Mouse (Mus musculus) brain, embryonic 14.5 days (tissue): ENCODE measurements around the gene Ndufa8.

Experiments
- CTCF ChIP-seq: fragments of 200-500 bp; IDR thresholded peaks from 2 replicates; pipeline ENCODE4 v1.5.1; 2012; ENCODE audit warnings: inconsistent platforms, mild to moderate bottlenecking, moderate library complexity, borderline replicate concordance; ENCODE audit not compliant: insufficient read depth, insufficient read length; ENCODE audit errors: extremely low read depth
- POLR2A ChIP-seq: fragments of 200-500 bp; IDR thresholded peaks from 2 replicates; pipeline ENCODE4 v1.6.1; 2012; ENCODE audit warnings: mild to moderate bottlenecking, inconsistent platforms, borderline replicate concordance; ENCODE audit not compliant: poor library complexity, insufficient read depth, insufficient read length, severe bottlenecking; ENCODE audit errors: extremely low read depth

DNA sequence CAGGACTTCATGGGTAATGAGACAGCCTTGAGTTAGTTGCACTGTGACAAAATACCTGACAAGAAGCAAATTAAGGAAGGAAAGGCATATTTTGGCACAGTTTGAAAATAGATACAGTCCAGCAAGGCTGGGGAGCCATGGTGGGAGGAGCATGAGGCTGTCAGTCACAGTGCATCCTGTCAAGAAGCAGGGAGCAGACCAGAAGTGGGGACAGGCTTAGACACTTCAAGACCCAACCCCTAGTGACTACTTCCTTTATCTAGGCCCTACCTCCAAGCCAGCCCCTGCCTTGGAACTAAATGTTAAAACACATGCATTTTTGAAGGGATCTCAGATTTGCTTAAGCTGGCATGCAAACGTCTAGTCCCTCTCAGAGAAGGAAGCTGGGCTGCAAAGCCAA, 48.8 kb downstream of the Ndufa8 start:
- TF ChIP-seq CTCF (no peak), POLR2A (no peak)
